Mouse (Mus musculus): ENCODE measurements around the gene Slc17a5. TPM values are rescaled to one million over a fixed set of nuclear protein-coding genes. Genes with fewer than 3 reads are reported as not detected.

Gene Slc17a5
- polyA plus RNA-seq (2014; fragmentation: Illumina TruSeq; extraction: RNeasy Lipid Tissue Mini Kit (QIAGEN cat#74804); ENCODE audit: low read depth, low replicate concordance): 22.9 TPM

GRCm38 (mm10) chr9:78587914-78588313, at the start of gene Slc17a5:
Slc17a5 (minus strand) TSS chr9:78588041.

GRCm38 (mm10) chr9:78615401-78616021, 27.7 kb upstream of the Slc17a5 start, which contains the start of gene Cd109:
Cd109 (plus strand) TSS chr9:78615546.

GRCm38 (mm10) chr9:78488890-78489420, 98.9 kb downstream of the Slc17a5 start, which contains the start of gene Eef1a1:
Eef1a1 (minus strand) TSS chr9:78489151.

Other genes with a start within 250 kb of the Slc17a5 start
- gene Gsta2, start 232.3 kb downstream of the Slc17a5 start, polyA plus RNA-seq (2014; fragmentation: Illumina TruSeq; extraction: RNeasy Lipid Tissue Mini Kit (QIAGEN cat#74804); ENCODE audit: low read depth, low replicate concordance): not detected
- gene Dppa5a, start 219.9 kb downstream of the Slc17a5 start, polyA plus RNA-seq (2014; fragmentation: Illumina TruSeq; extraction: RNeasy Lipid Tissue Mini Kit (QIAGEN cat#74804); ENCODE audit: low read depth, low replicate concordance): not detected
- 0.29 TPM for gene Ooep, start 209.3 kb downstream of the Slc17a5 start, polyA plus RNA-seq (2014; fragmentation: Illumina TruSeq; extraction: RNeasy Lipid Tissue Mini Kit (QIAGEN cat#74804); ENCODE audit: low read depth, low replicate concordance)
- not detected for gene Ddx43, start 192.3 kb downstream of the Slc17a5 start, polyA plus RNA-seq (2014; fragmentation: Illumina TruSeq; extraction: RNeasy Lipid Tissue Mini Kit (QIAGEN cat#74804); ENCODE audit: low read depth, low replicate concordance)
- gene Cgas, start 144.8 kb downstream of the Slc17a5 start, polyA plus RNA-seq (2014; fragmentation: Illumina TruSeq; extraction: RNeasy Lipid Tissue Mini Kit (QIAGEN cat#74804); ENCODE audit: low read depth, low replicate concordance): 1.8 TPM
- 34.2 TPM for gene Mto1, start 139.8 kb downstream of the Slc17a5 start, polyA plus RNA-seq (2014; fragmentation: Illumina TruSeq; extraction: RNeasy Lipid Tissue Mini Kit (QIAGEN cat#74804); ENCODE audit: low read depth, low replicate concordance)
- gene Gm17324, start 139.3 kb downstream of the Slc17a5 start, polyA plus RNA-seq (2014; fragmentation: Illumina TruSeq; extraction: RNeasy Lipid Tissue Mini Kit (QIAGEN cat#74804); ENCODE audit: low read depth, low replicate concordance): not detected
- 4,290 TPM for gene Eef1a1, start 98.9 kb downstream of the Slc17a5 start, polyA plus RNA-seq (2014; fragmentation: Illumina TruSeq; extraction: RNeasy Lipid Tissue Mini Kit (QIAGEN cat#74804); ENCODE audit: low read depth, low replicate concordance)
- gene Cd109, start 27.5 kb upstream of the Slc17a5 start, polyA plus RNA-seq (2014; fragmentation: Illumina TruSeq; extraction: RNeasy Lipid Tissue Mini Kit (QIAGEN cat#74804); ENCODE audit: low read depth, low replicate concordance): 0.82 TPM

Measured in adrenal gland, adult 10 weeks (tissue).